ENCODE assay signal across 9 mouse cellular contexts in genomic region chr13:42298302-42298701, GRCm38 (mm10). TPM values are rescaled to one million over a fixed set of nuclear protein-coding genes. Genes with fewer than 3 reads are reported as not detected.
A peak's percentile ranks its signal among the peaks of the same experiment; 100 is the strongest.
DNase-seq lines count a peak whose midpoint lies in the region.
"Had no signal": no experiment of that assay in that cellular context is flagged by ENCODE, and none has a peak within 500 bp of the region (broad histone marks: within the 10 kb centered on the region; RNA-seq: fewer than 3 reads in every experiment).

No protein-coding gene starts in this region.

- H3K4me1 ChIP-seq in heart, embryonic 10.5 days: peaks cover 34% of the 10 kb centered on the region

- H3K36me3 ChIP-seq in heart, embryonic 10.5 days: no peaks in the 10 kb centered on the region

- H3K27me3 ChIP-seq in heart, embryonic 10.5 days (ENCODE audit: insufficient read depth, poor library complexity, severe bottlenecking): peaks cover 13% of the 10 kb centered on the region

- no peaks in the 10 kb centered on the region for H3K9me3 ChIP-seq in heart, embryonic 10.5 days

- DNase-seq in kidney, adult 9 months: peak; percentile 85
- no peak for DNase-seq in kidney, postnatal 4 days
- DNase-seq in brain, adult 2 months (ENCODE audit: low read depth, low spot score): peak; percentile 60
- DNase-seq in heart, embryonic 10.5 days (ENCODE audit: low spot score): no peak
- DNase-seq in kidney, postnatal 36 days: peak; percentile 60 to 79
- no peak for DNase-seq in retina, postnatal 1 day
- no peak for DNase-seq in cerebellum, postnatal 10 days
- DNase-seq: cerebellum, adult 8-10 months; right cerebral cortex, postnatal 4 days had no signal

- peak overlapping the region; percentile 47 for H3K27ac ChIP-seq in heart, embryonic 10.5 days

- WGBS in heart, embryonic 10.5 days: 65% methylated on average over 8 of the region's 8 CpGs

- H3K4me3 ChIP-seq in heart, embryonic 10.5 days: no peak overlapping the region

RNA-seq across cellular contexts. Expression of gene Edn1, which starts 3.0 kb away (rescaled TPM):
- 6.1 and 7.6 TPM in 2 replicates for polyA plus RNA-seq in heart, embryonic 10.5 days (2016; fragmentation: Nextera tagmentation; extraction: Ambion mirVana)

Comparison
In these comparisons a context has a peak if more than half of its experiments do, and no peak if none do; other contexts are left out.
1. DNase-seq: peak in kidney, adult 9 months (single experiment), brain, adult 2 months (single experiment) and kidney, postnatal 36 days (2 of 2); none in kidney, postnatal 4 days (0 of 2), heart, embryonic 10.5 days (single experiment), retina, postnatal 1 day (single experiment) and cerebellum, postnatal 10 days (0 of 2).